In the genomic region with DNA sequence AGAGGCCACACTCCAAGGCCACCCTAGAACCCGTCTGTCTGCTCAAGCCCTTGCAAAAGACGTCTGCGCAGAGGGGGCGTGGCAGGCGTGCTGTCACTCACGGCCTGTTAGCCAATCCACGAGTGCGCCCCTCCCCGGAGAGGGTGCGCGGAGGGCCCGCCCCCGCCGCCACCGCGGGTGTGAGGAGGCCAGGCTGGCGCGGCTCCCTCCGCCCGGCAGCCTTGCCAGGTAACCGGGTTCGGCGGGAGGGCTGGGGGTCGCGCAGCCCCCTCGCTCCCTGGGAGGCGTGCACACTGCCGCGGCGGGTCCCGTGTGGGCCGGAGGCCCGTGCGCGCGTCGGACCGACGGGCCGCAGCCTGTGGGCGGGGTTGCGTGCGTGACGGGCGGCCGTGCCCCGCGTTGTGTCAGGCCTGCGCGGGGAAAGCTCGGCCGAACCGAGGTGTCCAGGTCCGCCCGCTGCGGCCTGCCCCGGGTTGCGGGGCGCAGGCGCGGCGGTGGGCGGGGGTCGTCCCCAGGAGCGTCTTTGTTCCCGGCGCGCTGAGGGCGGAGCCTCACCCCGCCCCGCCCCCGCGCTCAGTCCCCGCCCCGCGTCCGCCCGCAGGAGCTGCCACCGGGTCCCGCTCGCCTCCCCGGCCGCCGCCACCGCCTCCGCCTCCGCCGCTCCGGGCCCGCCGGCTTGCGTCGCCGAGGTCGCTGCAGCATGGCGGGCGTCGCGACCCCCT, we compare ENCODE assay signal across 8 mouse cellular contexts. TPM values are rescaled to one million over a fixed set of nuclear protein-coding genes. Genes with fewer than 3 reads are reported as not detected.
DNase-seq lines count a peak whose midpoint lies in the region; ATAC-seq lines count a peak whose summit lies in the region.

A gene (plus strand): TSS at position 184 of the 722 bp plus-strand sequence.

- WGBS in heart, embryonic 13.5 days: under 1% methylated on average over 74 of the region's 99 CpGs
- WGBS in liver, embryonic 13.5 days (ENCODE audit: insufficient replicate concordance): 0% methylated on average over 82 of the region's 99 CpGs
- WGBS in stomach, embryonic 16.5 days: under 1% methylated on average over 89 of the region's 99 CpGs

- H3K4me1 ChIP-seq in heart, embryonic 13.5 days: peaks cover 57% of the 10 kb centered on the region
- peaks cover 52% of the 10 kb centered on the region for H3K4me1 ChIP-seq in liver, embryonic 13.5 days (replicated peaks)
- H3K4me1 ChIP-seq in stomach, embryonic 16.5 days (ENCODE audit: control insufficient read depth, insufficient read depth, low read length): peaks cover 39% of the 10 kb centered on the region

- H3K4me2 ChIP-seq in heart, embryonic 13.5 days: peak within 1 kb of the TSS; percentile 92
- peak within 1 kb of the TSS; percentile 97 for H3K4me2 ChIP-seq in liver, embryonic 13.5 days
- H3K4me2 ChIP-seq in stomach, embryonic 16.5 days (ENCODE audit: low read depth, low read length): peak within 1 kb of the TSS; percentile 90

- H3K36me3 ChIP-seq in heart, embryonic 13.5 days: peaks cover 31% of the 10 kb centered on the region
- peaks cover 6% of the 10 kb centered on the region; the same call in 1 of the 2 replicates for H3K36me3 ChIP-seq in liver, embryonic 13.5 days
- H3K36me3 ChIP-seq in stomach, embryonic 16.5 days (ENCODE audit: control insufficient read depth, insufficient read depth, low read length): 0 out of 2 replicates have a peak, but pooled peaks cover 6% of the 10 kb centered on the region

- ATAC-seq in erythroid progenitor cell, adult 5-6 weeks (replicated peaks; ENCODE audit: low FRiP score, poor library complexity, severe bottlenecking): peak; percentile 91
- peak; percentile 89 for ATAC-seq in heart, embryonic 13.5 days (ENCODE audit: extremely low read depth, insufficient number of reproducible peaks, low FRiP score, low TSS enrichment)
- ATAC-seq in liver, embryonic 13.5 days (ENCODE audit: low read depth): peak; percentile 92
- peak; percentile 95 for ATAC-seq in stomach, embryonic 16.5 days (ENCODE audit: insufficient read depth, low FRiP score)

- peak within 1 kb of the TSS; percentile 99 for H3K9ac ChIP-seq in heart, embryonic 13.5 days
- H3K9ac ChIP-seq in liver, embryonic 13.5 days: peak within 1 kb of the TSS; percentile 81
- peak within 1 kb of the TSS; percentile 88 for H3K9ac ChIP-seq in stomach, embryonic 16.5 days (ENCODE audit: low read length)

- H3K27ac ChIP-seq in heart, embryonic 13.5 days (replicated peaks): peak within 1 kb of the TSS; percentile 92
- H3K27ac ChIP-seq in liver, embryonic 13.5 days: peak within 1 kb of the TSS; percentile 36
- peak within 1 kb of the TSS; percentile 91 for H3K27ac ChIP-seq in stomach, embryonic 16.5 days (ENCODE audit: low read length)

- 0 out of 2 replicates have a peak, but pooled peaks cover 4% of the 10 kb centered on the region for H3K27me3 ChIP-seq in heart, embryonic 13.5 days (replicated peaks)
- H3K27me3 ChIP-seq in liver, embryonic 13.5 days: peaks cover 37% of the 10 kb centered on the region
- no peaks in the 10 kb centered on the region for H3K27me3 ChIP-seq in stomach, embryonic 16.5 days (ENCODE audit: control insufficient read depth, insufficient read depth, low read length)

- peak within 1 kb of the TSS; percentile 97 for H3K4me3 ChIP-seq in heart, embryonic 13.5 days
- peak within 1 kb of the TSS; percentile 89 for H3K4me3 ChIP-seq in liver, embryonic 13.5 days (replicated peaks)
- H3K4me3 ChIP-seq in stomach, embryonic 16.5 days (replicated peaks; ENCODE audit: low read length): peak within 1 kb of the TSS; percentile 79

- no peaks in the 10 kb centered on the region for H3K9me3 ChIP-seq in heart, embryonic 13.5 days
- no peaks in the 10 kb centered on the region for H3K9me3 ChIP-seq in liver, embryonic 13.5 days (replicated peaks)
- H3K9me3 ChIP-seq in stomach, embryonic 16.5 days (replicated peaks; ENCODE audit: control insufficient read depth, low read length): no peaks in the 10 kb centered on the region

- peak; percentile 95 for DNase-seq in CD4-positive helper T cell, adult 2 months (ENCODE audit: low read depth, low spot score)
- peak; percentile 87 for DNase-seq in brain, embryonic 18.5 days (ENCODE audit: low read depth, low spot score)
- DNase-seq in kidney, postnatal 14 days: peak; percentile 97
- DNase-seq in liver, embryonic 13.5 days: peak; percentile 90
- peak; percentile 96 for DNase-seq in neural tube, embryonic 10.5 days (ENCODE audit: extremely low spot score, low spot score)

RNA-seq across cellular contexts. Expression of the gene that starts here (rescaled TPM):
- 2.2 and 7.5 TPM in 2 replicates for total RNA-seq in erythroid progenitor cell, adult 5-6 weeks (2015; ENCODE audit: low replicate concordance)
- total RNA-seq in erythroid progenitor cell, adult 5-6 weeks (2017; ENCODE audit: low replicate concordance): 3.0 and 11.6 TPM in 2 replicates
- 25.5 and 29.4 TPM in 2 replicates for polyA plus RNA-seq in heart, embryonic 13.5 days (2015; fragmentation: Nextera tagmentation; extraction: Ambion mirVana)
- 4.4 and 5.2 TPM in 2 replicates for polyA plus RNA-seq in liver, embryonic 13.5 days (2015; fragmentation: Nextera tagmentation; extraction: Ambion mirVana)
- 28.6 and 32.5 TPM in 2 replicates for polyA plus RNA-seq in stomach, embryonic 16.5 days (2015; fragmentation: Nextera tagmentation; extraction: Ambion mirVana)

Comparison
In these comparisons a context has a peak if more than half of its experiments do, and no peak if none do; other contexts are left out.
1. Peak in every context shown above with its lines: DNase-seq, ATAC-seq, H3K4me3 ChIP-seq and H3K27ac ChIP-seq.
2. H3K27ac ChIP-seq: peak in every context shown above with its lines; median percentile 92 in heart, embryonic 13.5 days; 91 in stomach, embryonic 16.5 days; 36 in liver, embryonic 13.5 days.